Mouse (Mus musculus): ENCODE data around the gene Mob2. TPM values are rescaled to one million over a fixed set of nuclear protein-coding genes. Genes with fewer than 3 reads are reported as not detected.
A peak's percentile ranks its signal among the peaks of the same experiment; 100 is the strongest.

Gene Mob2
- 66.1 and 69.2 TPM in 2 replicates for polyA plus RNA-seq (2015; fragmentation: Nextera tagmentation; extraction: Ambion mirVana)

DNA sequence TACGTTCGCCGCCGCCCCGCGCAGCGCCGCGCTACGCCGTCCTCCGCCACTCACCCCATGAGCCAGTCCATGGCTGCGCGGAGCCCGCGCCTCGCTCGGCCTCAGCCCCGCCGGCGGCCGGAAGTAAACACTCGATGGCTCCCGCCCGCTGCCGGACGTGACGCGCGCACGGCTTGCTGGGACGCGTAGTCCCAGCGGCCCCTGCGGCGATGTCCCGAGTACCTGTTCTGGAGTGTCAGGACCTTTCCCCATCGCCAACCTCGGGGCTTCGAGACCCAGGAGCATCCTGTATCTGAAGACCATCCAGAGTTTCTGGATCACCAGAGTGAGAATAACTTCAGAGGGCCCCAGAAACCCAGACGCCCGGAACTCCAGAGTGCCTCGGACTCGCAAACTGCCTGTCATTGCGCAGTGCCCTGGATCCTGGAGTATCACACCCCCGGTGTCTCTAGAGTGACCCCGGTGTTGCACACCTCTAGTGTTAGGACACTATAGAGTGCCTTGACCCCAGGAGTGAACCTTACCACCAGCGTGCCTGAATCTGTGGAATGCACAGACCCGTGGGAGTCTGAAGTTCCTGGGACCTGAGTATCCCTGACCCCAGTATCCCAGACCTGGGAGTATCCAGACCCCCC, at the start of gene Mob2:
Gene Mob2, minus strand, starts transcription at position 135 of the 635 bp plus-strand sequence.
- H3K36me3 ChIP-seq: 0 out of 2 replicates have a peak, but pooled peaks cover 11% of the 10 kb centered on the region
- H3K4me3 ChIP-seq: peak within 1 kb of the TSS; percentile 99
- peak within 1 kb of the TSS; percentile 97 for H3K9ac ChIP-seq
- under 1% methylated on average over 46 of the region's 49 CpGs for WGBS
- H3K4me1 ChIP-seq: peaks cover 20% of the 10 kb centered on the region
- H3K4me2 ChIP-seq: peak within 1 kb of the TSS; percentile 80
- peak; percentile 90 for ATAC-seq (ENCODE audit: insufficient number of reproducible peaks, insufficient read depth, low FRiP score, low TSS enrichment, low read depth)
- no peaks in the 10 kb centered on the region for H3K9me3 ChIP-seq
- H3K27ac ChIP-seq: peak within 1 kb of the TSS; percentile 73
- no peaks in the 10 kb centered on the region; the same call in 1 of the 2 replicates for H3K27me3 ChIP-seq

DNA sequence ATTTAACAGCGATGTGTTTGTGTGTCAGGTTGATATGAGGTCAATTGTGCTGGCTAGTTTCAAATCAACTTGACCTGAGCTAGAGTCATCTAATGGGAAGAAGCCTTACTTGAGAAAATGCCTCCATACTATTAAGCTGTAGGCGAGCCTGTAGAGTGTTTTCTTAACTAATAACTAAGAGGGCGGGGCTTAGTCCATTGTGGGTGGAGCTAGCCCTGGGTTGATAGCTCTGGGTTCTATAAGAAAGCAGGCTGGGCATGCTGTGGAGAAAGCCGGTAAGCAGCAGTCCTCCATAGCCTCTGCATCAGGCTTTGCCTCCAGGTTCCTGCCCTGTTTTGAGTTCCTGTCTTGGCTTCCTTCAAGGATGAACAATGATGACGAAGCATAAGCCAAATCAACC, 43.9 kb upstream of the Mob2 start:
- H3K36me3 ChIP-seq: no peaks in the 10 kb centered on the region

DNA sequence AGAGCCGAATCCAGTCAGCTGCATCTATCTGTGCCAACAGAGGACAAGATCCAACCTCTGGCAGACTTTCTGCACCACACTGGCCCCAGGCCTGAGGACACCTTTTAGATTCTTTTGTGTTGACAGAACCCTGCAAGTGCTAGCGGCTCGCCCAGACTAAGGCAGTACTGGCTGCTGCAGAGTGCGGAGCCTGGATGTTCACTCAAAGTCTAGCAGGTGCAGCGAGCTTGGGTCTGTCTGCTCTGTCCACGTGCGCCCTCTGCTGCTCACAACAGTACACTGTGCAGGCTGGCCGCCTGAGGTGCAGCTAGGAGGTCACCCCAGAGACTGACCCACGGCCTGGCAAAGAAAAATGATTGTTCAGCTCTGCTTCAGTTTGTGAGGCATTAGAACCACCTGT, 36.9 kb upstream of the Mob2 start:
- Histone ChIP-seq H3K9me3 (no peaks in the 10 kb centered on the region), H3K9ac (no peak overlapping the region), H3K4me2 (no peak overlapping the region), H3K4me3 (no peak overlapping the region), H3K27ac (no peak overlapping the region), H3K27me3 (peaks cover 74% of the 10 kb centered on the region), H3K36me3 (no peaks in the 10 kb centered on the region), H3K4me1 (peaks cover 14% of the 10 kb centered on the region)
- 10% methylated on average over 9 of the region's 9 CpGs for WGBS
- ATAC-seq (ENCODE audit: insufficient number of reproducible peaks, insufficient read depth, low FRiP score, low TSS enrichment, low read depth): peak; percentile 62; the same call in 1 of the 2 replicates

More for the DNA sequence above, 43.9 kb upstream of the Mob2 start:
- peaks cover 30% of the 10 kb centered on the region for H3K27me3 ChIP-seq
- no peaks in the 10 kb centered on the region for H3K9me3 ChIP-seq
- WGBS: 55% methylated on average over 5 of the region's 5 CpGs
- ATAC-seq (ENCODE audit: insufficient number of reproducible peaks, insufficient read depth, low FRiP score, low TSS enrichment, low read depth): no peak
- no peak overlapping the region for H3K4me2 ChIP-seq
- no peak overlapping the region for H3K4me3 ChIP-seq
- no peak overlapping the region for H3K27ac ChIP-seq
- H3K9ac ChIP-seq: no peak overlapping the region
- H3K4me1 ChIP-seq: 0 out of 2 replicates have a peak, but pooled peaks cover 3% of the 10 kb centered on the region

- no peaks in the 10 kb centered on the region for H3K36me3 ChIP-seq
- H3K4me2 ChIP-seq: no peak overlapping the region
- H3K4me3 ChIP-seq: no peak overlapping the region
- peaks cover 85% of the 10 kb centered on the region for H3K27me3 ChIP-seq
- no peak for ATAC-seq (ENCODE audit: insufficient number of reproducible peaks, insufficient read depth, low FRiP score, low TSS enrichment, low read depth)
- H3K4me1 ChIP-seq: peaks cover 14% of the 10 kb centered on the region
- no peak overlapping the region for H3K9ac ChIP-seq
- WGBS: 57% methylated on average over 4 of the region's 4 CpGs
- H3K27ac ChIP-seq: no peak overlapping the region
- H3K9me3 ChIP-seq: no peaks in the 10 kb centered on the region
Measured at GRCm38 (mm10) chr7:142096701-142097100, 35.8 kb upstream of the Mob2 start.

DNA sequence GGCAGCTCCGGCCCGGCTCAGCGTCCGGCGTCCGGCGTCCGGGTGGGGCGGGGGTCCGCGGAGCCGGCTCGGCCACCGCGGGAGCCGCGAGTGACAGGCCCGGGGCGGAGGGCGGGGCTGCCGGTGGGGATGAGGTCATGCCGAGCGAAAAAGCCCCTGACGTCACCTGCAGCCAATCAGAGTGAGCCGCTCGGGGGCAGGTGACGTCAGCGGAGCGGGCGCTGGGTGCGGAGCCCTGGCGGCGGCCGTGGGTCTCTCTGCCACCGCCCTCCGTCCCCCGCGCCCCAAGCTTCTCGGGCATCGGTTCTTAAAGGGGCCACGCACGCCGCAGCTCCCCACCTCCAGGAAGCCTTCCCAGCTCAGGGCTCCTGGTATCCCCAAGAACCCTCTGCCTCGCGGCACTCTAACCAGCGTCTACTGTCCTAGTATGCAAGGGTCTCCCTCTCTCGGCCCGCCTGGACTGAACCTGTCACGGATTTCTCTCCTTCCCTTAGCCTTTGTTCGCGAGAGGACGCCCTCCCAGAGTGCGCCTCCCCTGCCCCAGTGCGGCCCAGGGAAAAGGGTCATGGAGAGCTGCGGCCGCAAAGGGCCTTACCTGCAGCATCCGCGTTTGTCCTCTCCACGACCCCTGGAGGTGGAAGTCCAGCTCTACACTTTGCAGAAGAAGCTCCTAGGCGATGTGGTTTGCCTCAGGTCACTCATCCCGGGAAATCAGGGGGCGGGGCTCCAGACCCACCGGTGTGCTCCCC, 34.5 kb upstream of the Mob2 start, which contains the start of gene Dusp8:
Gene Dusp8, minus strand, starts transcription at position 661 of the 749 bp plus-strand sequence.
- no peaks in the 10 kb centered on the region for H3K9me3 ChIP-seq
- H3K27ac ChIP-seq: no peak within 1 kb of the TSS
- H3K4me2 ChIP-seq: peak within 1 kb of the TSS; percentile 95
- peaks cover 14% of the 10 kb centered on the region for H3K4me1 ChIP-seq
- peaks cover 98% of the 10 kb centered on the region for H3K27me3 ChIP-seq
- under 1% methylated on average over 53 of the region's 63 CpGs for WGBS
- peak; percentile 68; the same call in 1 of the 2 replicates for ATAC-seq (ENCODE audit: insufficient number of reproducible peaks, insufficient read depth, low FRiP score, low TSS enrichment, low read depth)
- no peaks in the 10 kb centered on the region for H3K36me3 ChIP-seq
- peak within 1 kb of the TSS; percentile 70 for H3K4me3 ChIP-seq
- H3K9ac ChIP-seq: peak within 1 kb of the TSS; percentile 72

GRCm38 (mm10) chr7:142094301-142095143, 33.7 kb upstream of the Mob2 start:
- Histone ChIP-seq H3K4me1 (peaks cover 14% of the 10 kb centered on the region), H3K9me3 (no peaks in the 10 kb centered on the region), H3K27me3 (peaks cover 100% of the 10 kb centered on the region), H3K9ac (peak overlapping the region; percentile 72), H3K27ac (no peak overlapping the region), H3K4me3 (peak overlapping the region; percentile 70), H3K36me3 (no peaks in the 10 kb centered on the region), H3K4me2 (peak overlapping the region; percentile 95)
- ATAC-seq (ENCODE audit: insufficient number of reproducible peaks, insufficient read depth, low FRiP score, low TSS enrichment, low read depth): 0 out of 2 replicates have a peak, but pooled peaks have one; percentile 10
- under 1% methylated on average over 80 of the region's 89 CpGs for WGBS

GRCm38 (mm10) chr7:142093696-142094240, 32.9 kb upstream of the Mob2 start:
- H3K27ac ChIP-seq: no peak overlapping the region
- peak overlapping the region; percentile 95 for H3K4me2 ChIP-seq
- H3K36me3 ChIP-seq: no peaks in the 10 kb centered on the region
- H3K27me3 ChIP-seq: peaks cover 100% of the 10 kb centered on the region
- no peak overlapping the region for H3K9ac ChIP-seq
- H3K9me3 ChIP-seq: no peaks in the 10 kb centered on the region
- peak overlapping the region; percentile 70 for H3K4me3 ChIP-seq
- peaks cover 17% of the 10 kb centered on the region for H3K4me1 ChIP-seq
- 20% methylated on average over 6 of the region's 6 CpGs for WGBS
- no peak for ATAC-seq (ENCODE audit: insufficient number of reproducible peaks, insufficient read depth, low FRiP score, low TSS enrichment, low read depth)

DNA sequence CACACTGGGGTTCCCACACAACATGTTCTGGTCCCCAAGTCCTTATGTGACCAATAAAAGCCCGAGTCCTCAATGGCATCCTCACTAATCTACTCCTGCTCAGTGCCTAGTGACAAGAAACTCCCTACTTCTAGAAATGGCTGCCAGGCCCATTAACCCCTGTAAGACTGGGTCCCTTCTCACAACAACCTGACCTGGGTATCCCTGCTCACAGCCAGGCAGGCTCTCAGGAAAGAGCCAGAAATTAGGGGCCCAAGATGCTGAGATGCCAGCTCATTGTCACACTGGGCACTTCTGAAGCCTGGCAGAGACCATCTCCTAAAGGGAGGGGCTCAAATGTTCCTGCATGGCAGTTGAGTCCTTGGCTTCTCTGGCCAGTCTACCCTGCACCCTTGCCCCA, 32.1 kb upstream of the Mob2 start:
- Histone ChIP-seq H3K36me3 (no peaks in the 10 kb centered on the region), H3K27ac (no peak overlapping the region), H3K9me3 (no peaks in the 10 kb centered on the region), H3K27me3 (peaks cover 100% of the 10 kb centered on the region), H3K9ac (no peak overlapping the region), H3K4me2 (no peak overlapping the region), H3K4me3 (no peak overlapping the region), H3K4me1 (peaks cover 23% of the 10 kb centered on the region)
- ATAC-seq (ENCODE audit: insufficient number of reproducible peaks, insufficient read depth, low FRiP score, low TSS enrichment, low read depth): no peak
- 34% methylated on average over 1 of the region's 1 CpGs for WGBS

GRCm38 (mm10) chr7:142091848-142092247, 31.0 kb upstream of the Mob2 start:
- ATAC-seq (ENCODE audit: insufficient number of reproducible peaks, insufficient read depth, low FRiP score, low TSS enrichment, low read depth): no peak
- peaks cover 23% of the 10 kb centered on the region for H3K4me1 ChIP-seq
- peaks cover 100% of the 10 kb centered on the region for H3K27me3 ChIP-seq
- no peak overlapping the region for H3K4me2 ChIP-seq
- 18% methylated on average over 4 of the region's 4 CpGs for WGBS
- no peak overlapping the region for H3K27ac ChIP-seq
- H3K4me3 ChIP-seq: no peak overlapping the region
- no peak overlapping the region for H3K9ac ChIP-seq
- H3K36me3 ChIP-seq: no peaks in the 10 kb centered on the region
- H3K9me3 ChIP-seq: no peaks in the 10 kb centered on the region

GRCm38 (mm10) chr7:142089648-142090447, 29.0 kb upstream of the Mob2 start:
- WGBS: 63% methylated on average over 17 of the region's 17 CpGs
- Histone ChIP-seq H3K27me3 (peaks cover 99% of the 10 kb centered on the region), H3K36me3 (no peaks in the 10 kb centered on the region), H3K4me3 (no peak overlapping the region), H3K9me3 (no peaks in the 10 kb centered on the region), H3K9ac (no peak overlapping the region), H3K4me2 (no peak overlapping the region), H3K4me1 (peaks cover 18% of the 10 kb centered on the region), H3K27ac (no peak overlapping the region)
- ATAC-seq (ENCODE audit: insufficient number of reproducible peaks, insufficient read depth, low FRiP score, low TSS enrichment, low read depth): no peak
